Mouse (Mus musculus): Measurements from ENCODE around the gene Lefty2.

The Lefty2 gene

GRCm38 (mm10) chr1:180892808-180893207, at the start of gene Lefty2:
Gene Lefty2 (plus strand): TSS chr1:180893108.
- no peak for DNase-seq (ENCODE audit: low spot score in 2 of 2)

- DNase-seq (ENCODE audit: low spot score in 2 of 2), result peak; percentile 37 to 56
These were observed 44.8 kb upstream of the Lefty2 start for GRCm38 (mm10) chr1:180848114-180848510.

- DNase-seq (ENCODE audit: low spot score in 2 of 2), result peak; percentile 57 to 79
These were observed 44.2 kb upstream of the Lefty2 start for GRCm38 (mm10) chr1:180848511-180849241.

- DNase-seq (ENCODE audit: low spot score in 2 of 2), result no peak
These were observed 43.1 kb upstream of the Lefty2 start for GRCm38 (mm10) chr1:180849701-180850301.

- peak; percentile 100 for DNase-seq (ENCODE audit: low spot score in 2 of 2)
These were observed 42.3 kb upstream of the Lefty2 start, which contains the start of gene Sde2 for GRCm38 (mm10) chr1:180850316-180851270. Gene Sde2 (plus strand): TSS chr1:180851127.

- DNase-seq (ENCODE audit: low spot score in 2 of 2), result no peak
These were observed 34.1 kb upstream of the Lefty2 start for GRCm38 (mm10) chr1:180858763-180859162.

GRCm38 (mm10) chr1:180860030-180860429, 32.9 kb upstream of the Lefty2 start:
- no peak for DNase-seq (ENCODE audit: low spot score in 2 of 2)

GRCm38 (mm10) chr1:180863606-180864005, 29.3 kb upstream of the Lefty2 start:
- DNase-seq (ENCODE audit: low spot score in 2 of 2), result peak in 1 of 2 experiments; percentile 28

GRCm38 (mm10) chr1:180866001-180866400, 26.9 kb upstream of the Lefty2 start:
- no peak for DNase-seq (ENCODE audit: low spot score in 2 of 2)

GRCm38 (mm10) chr1:180870122-180870650, 22.7 kb upstream of the Lefty2 start:
- no peak for DNase-seq (ENCODE audit: low spot score in 2 of 2)

- DNase-seq (ENCODE audit: low spot score in 2 of 2), result peak; percentile 49 to 74
These were observed 18.9 kb upstream of the Lefty2 start for GRCm38 (mm10) chr1:180873861-180874484.

- no peak for DNase-seq (ENCODE audit: low spot score in 2 of 2)
These were observed 18.3 kb upstream of the Lefty2 start for GRCm38 (mm10) chr1:180874615-180875014.

- DNase-seq (ENCODE audit: low spot score in 2 of 2), result peak in 1 of 2 experiments; percentile 18
These were observed 17.8 kb upstream of the Lefty2 start for GRCm38 (mm10) chr1:180875126-180875525.

- DNase-seq (ENCODE audit: low spot score in 2 of 2), result no peak
These were observed 15.4 kb upstream of the Lefty2 start for GRCm38 (mm10) chr1:180877466-180877865.

- no peak for DNase-seq (ENCODE audit: low spot score in 2 of 2)
These were observed 11.1 kb upstream of the Lefty2 start for GRCm38 (mm10) chr1:180881768-180882167.

- DNase-seq (ENCODE audit: low spot score in 2 of 2), result no peak
These were observed 9.2 kb upstream of the Lefty2 start for GRCm38 (mm10) chr1:180883731-180884130.

GRCm38 (mm10) chr1:180884484-180884883, 8.4 kb upstream of the Lefty2 start:
- DNase-seq (ENCODE audit: low spot score in 2 of 2), result no peak

- DNase-seq (ENCODE audit: low spot score in 2 of 2), result peak; percentile 25 to 36
These were observed 4.3 kb upstream of the Lefty2 start for GRCm38 (mm10) chr1:180888556-180889042.

GRCm38 (mm10) chr1:180889172-180889571, 3.7 kb upstream of the Lefty2 start:
- DNase-seq (ENCODE audit: low spot score in 2 of 2), result no peak

GRCm38 (mm10) chr1:180889841-180890240, 3.1 kb upstream of the Lefty2 start:
- peak in 1 of 2 experiments; percentile 40 for DNase-seq (ENCODE audit: low spot score in 2 of 2)

Data from natural killer cell, adult 2 months (primary cell).